8 mouse cellular contexts compared by ENCODE assay signal in the genomic region with DNA sequence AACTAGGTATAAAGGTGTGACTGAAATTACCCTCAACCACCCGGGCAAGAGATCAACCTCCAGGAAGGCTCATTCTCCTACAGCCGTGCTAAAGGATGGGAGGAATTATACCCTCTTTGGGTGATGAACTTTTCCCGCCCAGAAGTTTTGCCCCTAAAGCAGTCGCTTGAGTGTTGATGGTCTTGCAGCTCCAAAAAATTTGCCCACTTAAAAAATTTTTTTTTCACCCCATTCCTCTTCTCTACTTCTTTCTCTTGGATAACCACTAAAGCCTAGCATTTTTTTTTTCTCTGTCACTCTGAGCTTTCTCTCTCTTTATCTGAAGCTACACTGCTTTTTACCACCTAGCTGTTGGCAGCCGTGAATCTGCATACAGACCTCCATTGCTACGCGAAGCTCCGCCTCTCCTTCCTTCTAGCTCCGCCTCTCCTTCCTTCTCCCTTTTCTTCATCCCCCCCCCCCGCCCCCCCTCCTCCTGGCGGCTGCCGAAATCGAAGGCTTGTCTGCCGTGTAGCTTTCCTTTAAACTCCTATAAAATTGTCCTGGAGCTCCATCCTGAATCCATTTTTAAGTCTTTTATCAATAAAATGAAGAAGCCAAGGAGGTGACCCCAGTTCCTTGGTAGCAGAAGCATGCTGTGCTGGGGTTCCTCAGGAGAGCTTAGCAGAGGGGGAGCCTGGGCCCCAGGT. TPM values are rescaled to one million over a fixed set of nuclear protein-coding genes. Genes with fewer than 3 reads are reported as not detected.
DNase-seq lines count a peak whose midpoint lies in the region; ATAC-seq and TF ChIP-seq lines count a peak whose summit lies in the region.

No protein-coding gene starts in this region.

- WGBS in heart, embryonic 10.5 days, result 15% methylated on average over 13 of the region's 14 CpGs
- 32% methylated on average over 14 of the region's 14 CpGs for WGBS in forebrain, embryonic 15.5 days
- WGBS in liver, embryonic 14.5 days (ENCODE audit: insufficient replicate concordance), result 12% methylated on average over 14 of the region's 14 CpGs

- peak overlapping the region; percentile 62 for H3K9ac ChIP-seq in MEL (ENCODE audit: control insufficient read depth, low read depth, low read length, poor library complexity, severe bottlenecking)
- H3K9ac ChIP-seq in forebrain, embryonic 15.5 days (replicated peaks), result no peak overlapping the region
- peak overlapping the region; percentile 31 for H3K9ac ChIP-seq in liver, embryonic 14.5 days (replicated peaks)

- H3K27me3 ChIP-seq in heart, embryonic 10.5 days (ENCODE audit: insufficient read depth, poor library complexity, severe bottlenecking), result no peaks in the 10 kb centered on the region
- H3K27me3 ChIP-seq in MEL (ENCODE audit: control insufficient read depth in 1 of 2, insufficient read depth in 2 of 2, low read length in 2 of 2), result no peaks in the 10 kb centered on the region
- H3K27me3 ChIP-seq in forebrain, embryonic 15.5 days, result no peaks in the 10 kb centered on the region
- H3K27me3 ChIP-seq in liver, embryonic 14.5 days (ENCODE audit: control insufficient read depth, insufficient read depth, low read length), result no peaks in the 10 kb centered on the region

- no peak for TF ChIP-seq POLR2A in MEL (IDR thresholded peaks at IDR 0.05; ENCODE audit: control insufficient read depth in 1 of 2, insufficient read depth in 1 of 2, low read depth in 1 of 2, low read length in 2 of 2, poor library complexity in 1 of 2)

- H3K79me2 ChIP-seq in MEL (ENCODE audit: control insufficient read depth, insufficient read depth, low read length, poor library complexity), result no peaks in the 10 kb centered on the region

- H3K36me3 ChIP-seq in heart, embryonic 10.5 days, result no peaks in the 10 kb centered on the region
- peaks cover 0 to 13% of the 10 kb centered on the region in 2 experiments; a peak in 2 of 4 replicates for H3K36me3 ChIP-seq in MEL (ENCODE audit: control insufficient read depth in 1 of 2, insufficient read depth in 2 of 2, low read length in 2 of 2)
- no peaks in the 10 kb centered on the region for H3K36me3 ChIP-seq in forebrain, embryonic 15.5 days
- no peaks in the 10 kb centered on the region for H3K36me3 ChIP-seq in liver, embryonic 14.5 days (replicated peaks; ENCODE audit: control insufficient read depth, insufficient read depth, low read depth)

- peak overlapping the region; percentile 32 for H3K4me2 ChIP-seq in forebrain, embryonic 15.5 days (replicated peaks)
- H3K4me2 ChIP-seq in liver, embryonic 14.5 days (ENCODE audit: low read depth), result peak overlapping the region; percentile 77

- TF ChIP-seq RAD21 in MEL (IDR thresholded peaks at IDR 0.05; ENCODE audit: low read depth, low read length), result no peak

- H3K9me3 ChIP-seq in heart, embryonic 10.5 days, result no peaks in the 10 kb centered on the region
- H3K9me3 ChIP-seq in MEL (replicated peaks; ENCODE audit: insufficient read depth, low read length), result no peaks in the 10 kb centered on the region
- no peaks in the 10 kb centered on the region for H3K9me3 ChIP-seq in forebrain, embryonic 15.5 days
- H3K9me3 ChIP-seq in liver, embryonic 14.5 days (ENCODE audit: control insufficient read depth, low read length), result no peaks in the 10 kb centered on the region; the same call in 1 of the 2 replicates

- TF ChIP-seq EP300 in MEL (IDR thresholded peaks at IDR 0.05; ENCODE audit: low read depth in 1 of 2, low read length in 2 of 2), result no peak
- TF ChIP-seq EP300 in liver, embryonic 14.5 days (IDR thresholded peaks at IDR 0.05; ENCODE audit: low read depth), result no peak

- no peak for TF ChIP-seq CTCF in MEL (IDR thresholded peaks at IDR 0.05 in 2 of 3, conservative IDR thresholded peaks at IDR 0.05 in 1 of 3; ENCODE audit: control insufficient read depth in 1 of 3, insufficient read depth in 1 of 3, low read depth in 2 of 3, low read length in 3 of 3, poor library complexity in 1 of 3, severe bottlenecking in 1 of 3)
- TF ChIP-seq CTCF in liver, embryonic 14.5 days (IDR thresholded peaks at IDR 0.05; ENCODE audit: low read depth), result no peak

- peak overlapping the region; percentile 55 for H3K4me3 ChIP-seq in heart, embryonic 10.5 days
- H3K4me3 ChIP-seq in MEL (ENCODE audit: control insufficient read depth in 1 of 2, insufficient read depth in 1 of 2, low read depth in 2 of 2, low read length in 2 of 2), result peak overlapping the region; percentile 52 to 60
- peak overlapping the region; percentile 19 for H3K4me3 ChIP-seq in forebrain, embryonic 15.5 days
- peak overlapping the region; percentile 20 to 52; a peak in 3 of 4 replicates for H3K4me3 ChIP-seq in liver, embryonic 14.5 days (ENCODE audit: insufficient read depth in 1 of 2, low read depth in 2 of 2, low read length in 2 of 2)

- ATAC-seq in forebrain, embryonic 15.5 days (replicated peaks), result no peak
- ATAC-seq in liver, embryonic 14.5 days (ENCODE audit: insufficient read depth), result peak; percentile 60; the same call in 1 of the 2 replicates
- peak; percentile 38 for ATAC-seq in neutrophil, adult 5-6 weeks (ENCODE audit: extremely low read depth, insufficient number of reproducible peaks, low FRiP score, poor library complexity, severe bottlenecking)

- DNase-seq in heart, embryonic 10.5 days (ENCODE audit: low spot score), result no peak
- DNase-seq in heart, adult 8-10 months (ENCODE audit: low spot score), result no peak
- DNase-seq in MEL (ENCODE audit: low read depth, low spot score), result peak; percentile 83
- peak in 1 of 3 experiments; percentile 29 for DNase-seq in liver, embryonic 14.5 days (ENCODE audit: low read depth in 3 of 3, low spot score in 3 of 3)
- no peak for DNase-seq in adrenal gland, adult 18-20 months (ENCODE audit: low spot score in 2 of 2)
- no peak for DNase-seq in urinary bladder, postnatal 10 days (ENCODE audit: low spot score)

- H3K4me1 ChIP-seq in heart, embryonic 10.5 days, result peaks cover 37% of the 10 kb centered on the region
- peaks cover 5 to 28% of the 10 kb centered on the region in 2 experiments; a peak in 3 of 4 replicates for H3K4me1 ChIP-seq in MEL (ENCODE audit: control insufficient read depth in 1 of 2, insufficient read depth in 2 of 2, low read length in 2 of 2)
- H3K4me1 ChIP-seq in forebrain, embryonic 15.5 days, result peaks cover 20% of the 10 kb centered on the region
- peaks cover 12 to 22% of the 10 kb centered on the region in 2 experiments; a peak in 3 of 4 replicates for H3K4me1 ChIP-seq in liver, embryonic 14.5 days (replicated peaks; ENCODE audit: control insufficient read depth in 2 of 2, insufficient read depth in 2 of 2, low read length in 1 of 2)

- H3K27ac ChIP-seq in heart, embryonic 10.5 days, result peak overlapping the region; percentile 38
- H3K27ac ChIP-seq in MEL (ENCODE audit: control insufficient read depth, low read depth, low read length), result peak overlapping the region; percentile 75
- no peak overlapping the region for H3K27ac ChIP-seq in forebrain, embryonic 15.5 days (replicated peaks)
- no peak overlapping the region for H3K27ac ChIP-seq in liver, embryonic 14.5 days

TF ChIP-seq in MEL, 35 proteins besides CTCF, POLR2A, EP300 and RAD21:
- TF ChIP-seq HCFC1 (IDR thresholded peaks at IDR 0.05; ENCODE audit: low read depth, low read length), result peak; percentile 67; the same call in 1 of the 2 replicates
- TF ChIP-seq SMC3 (IDR thresholded peaks at IDR 0.05; ENCODE audit: low read depth, low read length), result no peak
- no peak for TF ChIP-seq MAX (IDR thresholded peaks at IDR 0.05; ENCODE audit: low read length)
- TF ChIP-seq CHD2 (IDR thresholded peaks at IDR 0.05; ENCODE audit: low read length), result no peak
- peak; percentile 68; the same call in 1 of the 2 replicates for TF ChIP-seq E2F4 (IDR thresholded peaks at IDR 0.05; ENCODE audit: borderline replicate concordance, low read depth, low read length)
- TF ChIP-seq TBP (IDR thresholded peaks at IDR 0.05; ENCODE audit: low read depth, low read length), result 0 out of 2 replicates have a peak, but pooled peaks have one; percentile 36
- peak; percentile 74 for TF ChIP-seq ZNF384 (IDR thresholded peaks at IDR 0.05; ENCODE audit: low read depth, low read length)
- TF ChIP-seq ELF1 (IDR thresholded peaks at IDR 0.05; ENCODE audit: low read depth, low read length), result no peak
- TF ChIP-seq BHLHE40 (IDR thresholded peaks at IDR 0.05; ENCODE audit: borderline replicate concordance, low read depth, low read length), result no peak
- TF ChIP-seq CHD1 (IDR thresholded peaks at IDR 0.05; ENCODE audit: low read depth, low read length), result 0 out of 2 replicates have a peak, but pooled peaks have one; percentile 57
- 0 out of 2 replicates have a peak, but pooled peaks have one; percentile 40 for TF ChIP-seq MAFK (IDR thresholded peaks at IDR 0.05; ENCODE audit: borderline replicate concordance, low read depth, low read length)
- peak; percentile 57 for TF ChIP-seq MXI1 (IDR thresholded peaks at IDR 0.05; ENCODE audit: low read depth, low read length)
- TF ChIP-seq MAZ (IDR thresholded peaks at IDR 0.05; ENCODE audit: low read depth, low read length), result peak; percentile 83

RNA-seq across cellular contexts. Expression of a gene that starts 12.3 kb away (rescaled TPM):
- 0.25 and 0.26 TPM in 2 replicates for polyA plus RNA-seq in heart, embryonic 10.5 days (2016; fragmentation: Nextera tagmentation; extraction: Ambion mirVana)
- 1 to 10 TPM in 3 of 4 experiments, under 1 TPM in 1; 0.97 to 3.3 (median 2.9) TPM for total RNA-seq in heart, adult 8-10 months (2022)
- 0.03 and 0.12 TPM in 2 replicates for total RNA-seq in MEL (2012; rRNA removed)
- polyA plus RNA-seq in MEL (2012; ENCODE audit: insufficient read depth in 1 of 2, insufficient read length in 2 of 2, low read depth in 1 of 2, low replicate concordance in 2 of 2, missing spikeins in 1 of 2), result under 1 TPM in 1 of 2 experiments, not detected in 1; 0.10 TPM
- 0.65 and 0.88 TPM in 2 replicates for polyA plus RNA-seq in forebrain, embryonic 15.5 days (2015; fragmentation: Nextera tagmentation; extraction: Ambion mirVana)
- polyA plus RNA-seq in liver, embryonic 14.5 days (2012; rRNA removed), result 0.41 and 0.63 TPM in 2 replicates
- 1.2 and 1.3 TPM in 2 replicates for polyA plus RNA-seq in liver, embryonic 14.5 days (2014; fragmentation: Nextera tagmentation; extraction: Ambion mirVana)
- 131 and 140 TPM in 2 replicates for total RNA-seq in neutrophil, adult 5-6 weeks (2017)
- 1 to 10 TPM; 1.6 to 3.4 TPM for total RNA-seq in adrenal gland, adult 18-20 months (2021)

Comparison
In these comparisons a context has a peak if more than half of its experiments do, and no peak if none do; other contexts are left out.
1. H3K27ac ChIP-seq: peak in heart, embryonic 10.5 days (single experiment) and MEL (single experiment); none in forebrain, embryonic 15.5 days (single experiment) and liver, embryonic 14.5 days (single experiment).
2. RNA of a gene that starts 12.3 kb away (total RNA-seq): 131 to 140 TPM in neutrophil, adult 5-6 weeks; 1.6 to 3.4 TPM in adrenal gland, adult 18-20 months, 0.97 to 3.3 TPM in heart, adult 8-10 months and 0.03 to 0.12 TPM in MEL; every median in the first group is over 10 times any median in the second.
3. Peak in every context shown above with its lines, with median percentiles within 50 percentile points of each other: H3K4me3 ChIP-seq.